ENCODE assay signal across 8 mouse cellular contexts in the genomic region with DNA sequence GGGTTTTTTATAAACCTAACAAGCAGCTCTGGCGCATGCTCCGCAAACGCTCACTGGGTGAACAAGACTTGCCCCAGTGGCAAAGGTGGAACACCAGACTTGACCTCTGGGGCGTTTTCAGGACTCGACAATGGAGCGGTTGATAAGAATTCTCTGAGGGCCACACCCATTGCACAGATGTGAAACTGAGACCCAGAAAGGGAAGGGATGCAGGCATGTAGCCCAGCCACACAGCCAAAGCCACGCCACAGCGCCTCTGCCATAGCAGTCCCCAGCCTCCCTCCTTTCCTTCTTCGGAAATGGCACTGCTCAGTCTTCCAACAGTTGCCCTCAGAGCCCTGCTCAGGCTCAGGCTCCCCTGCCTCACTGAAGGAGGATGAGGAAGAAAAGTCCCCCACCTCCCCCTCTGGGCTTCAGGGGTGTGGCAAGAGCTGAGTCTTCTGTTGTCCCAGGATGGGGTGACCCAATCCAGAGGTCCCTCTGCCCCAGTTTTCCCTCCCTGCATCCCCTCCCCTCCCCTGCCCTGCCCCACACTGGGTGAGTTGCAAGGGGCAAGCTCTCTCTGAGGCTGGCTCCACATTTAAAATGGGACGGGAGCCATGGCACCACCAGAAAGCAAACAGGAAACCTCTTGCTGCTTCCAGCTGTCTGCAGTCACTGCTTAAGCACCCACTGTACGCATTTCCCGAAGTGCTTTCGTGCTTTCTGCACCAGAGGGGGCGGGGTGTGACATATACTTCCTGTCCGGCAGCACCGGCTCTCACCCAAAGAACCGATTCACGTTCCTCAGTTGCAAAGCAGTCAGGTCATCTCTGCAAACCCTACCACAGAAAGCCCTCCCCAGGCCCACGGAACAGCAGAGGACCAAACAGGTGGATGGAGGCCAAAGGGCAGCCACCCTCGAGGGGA.
DNase-seq lines count a peak whose midpoint lies in the region; ATAC-seq lines count a peak whose summit lies in the region.

No protein-coding gene starts in this region.

- peak overlapping the region; percentile 58 for H3K9ac ChIP-seq in intestine, embryonic 16.5 days (ENCODE audit: low read depth, low read length)
- H3K9ac ChIP-seq in neural tube, embryonic 13.5 days, result peak overlapping the region; percentile 59

- H3K27me3 ChIP-seq in intestine, embryonic 16.5 days (replicated peaks; ENCODE audit: control insufficient read depth, insufficient read depth, low read length), result no peaks in the 10 kb centered on the region
- H3K27me3 ChIP-seq in neural tube, embryonic 13.5 days, result no peaks in the 10 kb centered on the region

- peaks cover 22% of the 10 kb centered on the region for H3K4me1 ChIP-seq in intestine, embryonic 16.5 days (ENCODE audit: control insufficient read depth, insufficient read depth, low read length)
- peaks cover 54% of the 10 kb centered on the region for H3K4me1 ChIP-seq in neural tube, embryonic 13.5 days (replicated peaks)

- peak overlapping the region; percentile 47 for H3K4me3 ChIP-seq in intestine, embryonic 16.5 days (ENCODE audit: low read length)
- no peak overlapping the region for H3K4me3 ChIP-seq in neural tube, embryonic 13.5 days

- ATAC-seq in intestine, embryonic 16.5 days, result peak; percentile 79
- ATAC-seq in neural tube, embryonic 13.5 days (ENCODE audit: low read depth), result no peak
- ATAC-seq in erythroid progenitor cell, adult 5-6 weeks (replicated peaks; ENCODE audit: low FRiP score, poor library complexity, severe bottlenecking), result no peak

- H3K36me3 ChIP-seq in intestine, embryonic 16.5 days (ENCODE audit: control insufficient read depth, insufficient read depth, low read length), result no peaks in the 10 kb centered on the region
- no peaks in the 10 kb centered on the region for H3K36me3 ChIP-seq in neural tube, embryonic 13.5 days

- H3K9me3 ChIP-seq in intestine, embryonic 16.5 days (ENCODE audit: control insufficient read depth, low read length), result no peaks in the 10 kb centered on the region
- no peaks in the 10 kb centered on the region for H3K9me3 ChIP-seq in neural tube, embryonic 13.5 days

- peak overlapping the region; percentile 62 for H3K4me2 ChIP-seq in intestine, embryonic 16.5 days (ENCODE audit: low read depth, low read length)
- H3K4me2 ChIP-seq in neural tube, embryonic 13.5 days, result peak overlapping the region; percentile 37

- peak overlapping the region; percentile 97 for H3K27ac ChIP-seq in intestine, embryonic 16.5 days (ENCODE audit: low read length)
- peak overlapping the region; percentile 64 for H3K27ac ChIP-seq in neural tube, embryonic 13.5 days (replicated peaks)

- WGBS in intestine, embryonic 16.5 days, result 22% methylated on average over 20 of the region's 20 CpGs
- 43% methylated on average over 20 of the region's 20 CpGs for WGBS in neural tube, embryonic 13.5 days

- DNase-seq in urinary bladder, adult 18-20 months (ENCODE audit: low spot score in 2 of 2), result peak; percentile 9 to 31
- no peak for DNase-seq in urinary bladder, postnatal 10 days (ENCODE audit: low spot score)
- DNase-seq in heart, adult 11 months, result peak; percentile 97
- peak; percentile 59 to 71 for DNase-seq in lung, adult 18-20 months
- no peak for DNase-seq in frontal cortex, postnatal 25 days (ENCODE audit: low spot score in 2 of 2)

Comparison
In these comparisons a context has a peak if more than half of its experiments do, and no peak if none do; other contexts are left out.
1. DNase-seq: peak in urinary bladder, adult 18-20 months (2 of 2), heart, adult 11 months (single experiment) and lung, adult 18-20 months (2 of 2); none in urinary bladder, postnatal 10 days (single experiment) and frontal cortex, postnatal 25 days (0 of 2).